Mouse (Mus musculus) ES-E14 (cell line): ENCODE results near the gene Gm28374.

Experiments
- HCFC1 ChIP-seq: IDR thresholded peaks from 2 replicates; pipeline ENCODE4 v1.6.1; 2012; ENCODE audit warnings: low read length, inconsistent platforms, borderline replicate concordance; ENCODE audit not compliant: insufficient read depth
- MAFK ChIP-seq: IDR thresholded peaks from 2 replicates; pipeline ENCODE4 v1.6.1; 2014; ENCODE audit warnings: mild to moderate bottlenecking, low read depth, low read length, inconsistent platforms; ENCODE audit not compliant: insufficient read depth
- ZC3H11A ChIP-seq: IDR thresholded peaks from 2 replicates; pipeline ENCODE4 v1.6.1; 2012; ENCODE audit warnings: low read depth, mild to moderate bottlenecking, inconsistent platforms, low read length, borderline replicate concordance
- ZNF384 ChIP-seq: IDR thresholded peaks from 2 replicates; pipeline ENCODE4 v1.6.1; 2012; ENCODE audit warnings: low read depth, low read length, inconsistent platforms

DNA sequence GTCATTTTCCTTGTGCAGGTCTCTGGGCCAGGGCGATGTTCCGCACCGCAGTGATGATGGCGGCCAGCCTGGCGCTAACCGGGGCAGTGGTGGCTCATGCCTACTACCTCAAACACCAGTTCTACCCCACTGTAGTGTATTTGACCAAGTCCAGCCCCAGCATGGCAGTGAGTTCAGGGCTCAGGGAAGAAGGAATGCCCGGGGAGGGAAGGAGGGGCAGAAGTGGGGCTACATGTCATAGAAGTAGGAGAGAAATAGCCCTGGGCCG, 34.2 kb downstream of the Gm28374 start:
- TF ChIP-seq MAFK (no peak), ZNF384 (no peak), ZC3H11A (no peak), HCFC1 (no peak)
